Mouse (Mus musculus): ENCODE results near the gene Gm3336. TPM values are rescaled to one million over a fixed set of nuclear protein-coding genes. Genes with fewer than 3 reads are reported as not detected.
A peak's percentile ranks its signal among the peaks of the same experiment; 100 is the strongest.

The Gm3336 gene
- polyA plus RNA-seq, 2 experiments = 0.04 to 0.11 TPM

DNA sequence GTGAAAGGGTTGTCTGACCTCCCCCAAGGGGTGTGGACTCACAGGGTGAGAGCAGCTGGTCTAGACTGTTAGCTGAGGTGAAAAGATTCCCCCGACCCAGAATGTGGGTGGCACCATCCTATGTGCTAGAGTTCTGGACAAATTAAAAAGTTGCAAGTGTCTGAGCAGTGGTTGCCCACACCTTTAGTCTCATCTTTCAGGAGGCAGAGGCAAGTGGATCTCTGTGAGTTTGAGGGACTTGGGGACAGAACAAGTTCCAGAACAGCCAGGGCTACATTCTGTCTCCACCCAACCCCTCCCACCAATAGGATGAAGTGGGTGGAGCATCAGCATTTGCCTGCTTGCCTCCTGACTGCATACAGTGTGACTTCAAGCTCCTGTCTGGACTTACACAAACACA, 43.8 kb downstream of the Gm3336 start:
- Histone ChIP-seq H3K36me3 (replicated peaks; ENCODE audit: control insufficient read depth, insufficient read depth, low read depth) (no peaks in the 10 kb centered on the region; the same call in 1 of the 2 replicates), H3K27ac (peak overlapping the region; percentile 85), H3K4me3 (ENCODE audit: insufficient read depth in 1 of 2, low read depth in 2 of 2, low read length in 2 of 2) (no peak overlapping the region), H3K9me3 (ENCODE audit: control insufficient read depth, low read length) (no peaks in the 10 kb centered on the region), H3K27me3 (ENCODE audit: control insufficient read depth, insufficient read depth, low read length) (no peaks in the 10 kb centered on the region), H3K9ac (replicated peaks) (peak overlapping the region; percentile 38; the same call in 1 of the 2 replicates), H3K4me2 (ENCODE audit: low read depth) (peak overlapping the region; percentile 80), H3K4me1 (replicated peaks; ENCODE audit: control insufficient read depth in 2 of 2, insufficient read depth in 2 of 2, low read length in 1 of 2) (peaks cover 64 to 66% of the 10 kb centered on the region in 2 experiments)
- TF ChIP-seq EP300 (IDR thresholded peaks at IDR 0.05; ENCODE audit: low read depth) = no peak
- no peak for TF ChIP-seq CTCF (IDR thresholded peaks at IDR 0.05; ENCODE audit: low read depth)
- ATAC-seq (ENCODE audit: insufficient read depth) (no peak), DNase-seq (ENCODE audit: low read depth in 3 of 3, low spot score in 3 of 3) (peak; percentile 73 to 77 (median 75))
- WGBS (ENCODE audit: insufficient replicate concordance) = 9% methylated on average over 1 of the region's 1 CpGs

DNA sequence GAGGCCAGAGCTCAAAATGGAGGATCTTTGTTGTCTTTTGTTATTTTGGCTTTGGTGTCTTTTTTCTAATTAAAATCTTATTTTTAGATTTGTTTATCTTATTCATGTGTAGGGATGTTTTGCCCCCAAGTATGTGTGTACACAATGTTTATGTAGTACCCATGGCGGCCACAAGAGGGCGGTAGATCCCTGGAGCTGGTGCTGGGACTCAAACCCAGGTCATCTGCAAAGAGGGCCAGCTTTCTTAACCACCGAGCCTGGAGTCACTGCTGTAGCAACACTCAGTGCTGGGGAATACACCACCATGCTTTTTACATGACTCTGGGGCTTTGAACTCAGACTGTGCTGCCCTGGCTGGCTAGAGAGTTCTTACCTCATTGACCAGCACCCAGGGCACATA, 45.0 kb downstream of the Gm3336 start:
- Histone ChIP-seq H3K4me2 (ENCODE audit: low read depth) (peak overlapping the region; percentile 99), H3K36me3 (replicated peaks; ENCODE audit: control insufficient read depth, insufficient read depth, low read depth) (no peaks in the 10 kb centered on the region; the same call in 1 of the 2 replicates), H3K4me1 (replicated peaks; ENCODE audit: control insufficient read depth in 2 of 2, insufficient read depth in 2 of 2, low read length in 1 of 2) (peaks cover 66% of the 10 kb centered on the region in 2 experiments), H3K9ac (replicated peaks) (peak overlapping the region; percentile 51; the same call in 1 of the 2 replicates), H3K9me3 (ENCODE audit: control insufficient read depth, low read length) (no peaks in the 10 kb centered on the region), H3K27me3 (ENCODE audit: control insufficient read depth, insufficient read depth, low read length) (no peaks in the 10 kb centered on the region), H3K27ac (peak overlapping the region; percentile 85), H3K4me3 (ENCODE audit: insufficient read depth in 1 of 2, low read depth in 2 of 2, low read length in 2 of 2) (peak overlapping the region; percentile 0 to 3; a peak in 3 of 4 replicates)
- DNase-seq (ENCODE audit: low read depth in 3 of 3, low spot score in 3 of 3) (peak in 1 of 3 experiments; percentile 56), ATAC-seq (ENCODE audit: insufficient read depth) (no peak)
- TF ChIP-seq CTCF (IDR thresholded peaks at IDR 0.05; ENCODE audit: low read depth) (peak; percentile 95), EP300 (IDR thresholded peaks at IDR 0.05; ENCODE audit: low read depth) (no peak)
- WGBS (ENCODE audit: insufficient replicate concordance) = 1% methylated on average over 3 of the region's 3 CpGs

DNA sequence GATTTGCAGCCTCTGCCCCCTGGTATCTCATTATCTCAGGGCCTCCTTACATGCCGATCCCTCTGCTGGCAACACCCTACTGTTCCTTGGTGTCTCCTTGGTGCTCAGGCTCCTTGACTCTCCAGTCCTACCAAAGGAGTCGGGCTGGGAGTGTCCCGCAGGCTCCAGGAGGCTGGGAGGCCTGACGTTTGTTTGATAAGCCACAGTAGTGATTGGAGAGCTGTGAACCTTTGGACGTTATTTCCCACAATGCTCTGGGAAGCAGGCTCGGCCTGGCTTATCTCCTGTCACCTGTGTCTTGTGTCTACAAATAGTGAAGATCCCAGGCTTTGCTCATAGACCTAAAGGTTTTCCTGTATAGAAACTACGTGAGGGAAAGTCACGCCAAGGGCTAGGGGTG, 45.7 kb downstream of the Gm3336 start:
- Histone ChIP-seq H3K4me1 (replicated peaks; ENCODE audit: control insufficient read depth in 2 of 2, insufficient read depth in 2 of 2, low read length in 1 of 2) (peaks cover 65 to 66% of the 10 kb centered on the region in 2 experiments), H3K36me3 (replicated peaks; ENCODE audit: control insufficient read depth, insufficient read depth, low read depth) (no peaks in the 10 kb centered on the region; the same call in 1 of the 2 replicates), H3K9me3 (ENCODE audit: control insufficient read depth, low read length) (no peaks in the 10 kb centered on the region), H3K9ac (replicated peaks) (peak overlapping the region; percentile 51), H3K4me2 (ENCODE audit: low read depth) (peak overlapping the region; percentile 99), H3K27me3 (ENCODE audit: control insufficient read depth, insufficient read depth, low read length) (no peaks in the 10 kb centered on the region), H3K4me3 (ENCODE audit: insufficient read depth in 1 of 2, low read depth in 2 of 2, low read length in 2 of 2) (peak overlapping the region; percentile 0 to 3; a peak in 3 of 4 replicates), H3K27ac (peak overlapping the region; percentile 85)
- ATAC-seq (ENCODE audit: insufficient read depth) = peak; percentile 49
- 10% methylated on average over 8 of the region's 8 CpGs for WGBS (ENCODE audit: insufficient replicate concordance)
- no peak for TF ChIP-seq CTCF (IDR thresholded peaks at IDR 0.05; ENCODE audit: low read depth)
- TF ChIP-seq EP300 (IDR thresholded peaks at IDR 0.05; ENCODE audit: low read depth) = peak; percentile 73
- peak; percentile 83 to 94 (median 85) for DNase-seq (ENCODE audit: low read depth in 3 of 3, low spot score in 3 of 3)

- Histone ChIP-seq H3K27me3 (ENCODE audit: control insufficient read depth, insufficient read depth, low read length) (no peaks in the 10 kb centered on the region), H3K9ac (replicated peaks) (peak overlapping the region; percentile 51), H3K27ac (peak overlapping the region; percentile 85), H3K9me3 (ENCODE audit: control insufficient read depth, low read length) (no peaks in the 10 kb centered on the region), H3K4me3 (ENCODE audit: insufficient read depth in 1 of 2, low read depth in 2 of 2, low read length in 2 of 2) (no peak overlapping the region; a peak in 1 of 4 replicates), H3K36me3 (replicated peaks; ENCODE audit: control insufficient read depth, insufficient read depth, low read depth) (no peaks in the 10 kb centered on the region; the same call in 1 of the 2 replicates), H3K4me1 (replicated peaks; ENCODE audit: control insufficient read depth in 2 of 2, insufficient read depth in 2 of 2, low read length in 1 of 2) (peaks cover 63 to 65% of the 10 kb centered on the region in 2 experiments), H3K4me2 (ENCODE audit: low read depth) (peak overlapping the region; percentile 99)
- no peak for DNase-seq (ENCODE audit: low read depth in 3 of 3, low spot score in 3 of 3)
- TF ChIP-seq EP300 (IDR thresholded peaks at IDR 0.05; ENCODE audit: low read depth) (no peak), CTCF (IDR thresholded peaks at IDR 0.05; ENCODE audit: low read depth) (0 out of 2 replicates have a peak, but pooled peaks have one; percentile 13)
- no peak for ATAC-seq (ENCODE audit: insufficient read depth)
- 76% methylated on average over 13 of the region's 13 CpGs for WGBS (ENCODE audit: insufficient replicate concordance)
These were observed 46.3 kb downstream of the Gm3336 start for GRCm38 (mm10) chr8:70764676-70765075.

- H3K9me3 ChIP-seq (ENCODE audit: control insufficient read depth, low read length) = no peaks in the 10 kb centered on the region
- no peaks in the 10 kb centered on the region; the same call in 1 of the 2 replicates for H3K36me3 ChIP-seq (replicated peaks; ENCODE audit: control insufficient read depth, insufficient read depth, low read depth)
- DNase-seq (ENCODE audit: low read depth in 3 of 3, low spot score in 3 of 3) (no peak), ATAC-seq (ENCODE audit: insufficient read depth) (no peak)
- TF ChIP-seq EP300 (IDR thresholded peaks at IDR 0.05; ENCODE audit: low read depth) (no peak), CTCF (IDR thresholded peaks at IDR 0.05; ENCODE audit: low read depth) (no peak)
- H3K9ac ChIP-seq (replicated peaks) = no peak overlapping the region; the same call in 1 of the 2 replicates
- 28% methylated on average over 9 of the region's 9 CpGs for WGBS (ENCODE audit: insufficient replicate concordance)
- no peaks in the 10 kb centered on the region for H3K27me3 ChIP-seq (ENCODE audit: control insufficient read depth, insufficient read depth, low read length)
- H3K27ac ChIP-seq = peak overlapping the region; percentile 79
- H3K4me1 ChIP-seq (replicated peaks; ENCODE audit: control insufficient read depth in 2 of 2, insufficient read depth in 2 of 2, low read length in 1 of 2) = peaks cover 61 to 65% of the 10 kb centered on the region in 2 experiments
- peak overlapping the region; percentile 99 for H3K4me2 ChIP-seq (ENCODE audit: low read depth)
- H3K4me3 ChIP-seq (ENCODE audit: insufficient read depth in 1 of 2, low read depth in 2 of 2, low read length in 2 of 2) = peak overlapping the region; percentile 25 to 72; a peak in 3 of 4 replicates
These were observed 47.0 kb downstream of the Gm3336 start for GRCm38 (mm10) chr8:70765329-70765728.
